Mouse (Mus musculus) cerebellum, adult 2 months (tissue): ENCODE results near the gene Gcnt2.

ENCODE experiments used
- CTCF ChIP-seq: fragments of 200-500 bp; IDR thresholded peaks from 2 replicates; pipeline ENCODE4 v1.5.1; 2011; ENCODE audit warnings: low read depth, mild to moderate bottlenecking, control low read depth, low read length, moderate library complexity, borderline replicate concordance; ENCODE audit not compliant: insufficient read depth
- POLR2A ChIP-seq: fragments of 200-500 bp; IDR thresholded peaks from 2 replicates; pipeline ENCODE4 v1.6.1; 2011; ENCODE audit warnings: low read length, control low read depth, borderline replicate concordance; ENCODE audit not compliant: insufficient read depth

- TF ChIP-seq CTCF: no peak
- TF ChIP-seq POLR2A: no peak
These were observed 54.6 kb downstream of the Gcnt2 start for GRCm38 (mm10) chr13:40914053-40914585.
